Mouse (Mus musculus) G1E (cell line): ENCODE results near the gene Dctn3.

ENCODE experiments used
- CTCF ChIP-seq: IDR thresholded peaks from 2 replicates; pipeline ENCODE4 v1.5.1; 2012; ENCODE audit warnings: low read depth, low read length, inconsistent platforms, mixed read lengths
- GATA1 ChIP-seq: IDR thresholded peaks from 2 replicates; pipeline ENCODE4 v1.6.1; 2012; ENCODE audit warnings: borderline replicate concordance, low read length, inconsistent platforms, mixed read lengths
- TAL1 ChIP-seq: conservative IDR thresholded peaks from 2 replicates; pipeline ENCODE4 v1.6.1; 2012; ENCODE audit warnings: low read depth, low read length, inconsistent platforms, mixed read lengths

DNA sequence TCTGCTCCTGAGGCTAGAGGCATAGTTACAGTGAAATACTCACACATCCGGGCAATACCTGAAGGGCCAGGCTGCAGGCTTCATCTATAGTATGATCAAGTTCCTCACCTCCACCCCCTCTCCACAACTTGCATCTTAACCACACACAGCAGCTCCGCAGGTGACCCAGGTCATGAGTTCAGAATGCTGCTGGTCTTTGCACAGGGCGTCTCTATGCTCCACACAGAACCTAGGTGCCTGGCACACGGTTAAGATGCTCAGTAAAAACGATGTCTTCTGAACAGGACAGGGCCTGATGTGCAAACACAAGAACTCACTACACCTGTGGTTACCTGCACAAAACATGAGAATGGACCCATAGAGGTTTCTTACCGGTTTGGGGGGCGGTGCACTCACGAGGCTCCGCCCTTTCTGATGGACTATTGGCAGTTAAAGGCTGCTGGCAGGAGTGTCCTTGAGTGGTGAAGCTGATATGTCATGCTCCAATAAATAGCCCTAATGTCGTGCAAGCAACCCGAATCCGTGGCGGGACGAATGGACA lies 31.9 kb upstream of the Dctn3 start, which contains the start of gene Galt:
- TF ChIP-seq CTCF, result no peak
- no peak for TF ChIP-seq TAL1
- no peak for TF ChIP-seq GATA1
